Comparison of ENCODE assay signal across 10 mouse cellular contexts in genomic region chr1:37985764-37986323, GRCm38 (mm10). TPM values are rescaled to one million over a fixed set of nuclear protein-coding genes. Genes with fewer than 3 reads are reported as not detected.
DNase-seq lines count a peak whose midpoint lies in the region; ATAC-seq and TF ChIP-seq lines count a peak whose summit lies in the region.
"Had no signal": no experiment of that assay in that cellular context is flagged by ENCODE, and none has a peak within 500 bp of the region (broad histone marks: within the 10 kb centered on the region; RNA-seq: fewer than 3 reads in every experiment).

No protein-coding gene starts in this region.

- no peak for ATAC-seq in forebrain, embryonic 15.5 days (replicated peaks)

- 77% methylated on average over 9 of the region's 9 CpGs for WGBS in heart, embryonic 10.5 days
- WGBS in forebrain, embryonic 15.5 days, result 85% methylated on average over 9 of the region's 9 CpGs

- H3K9me3 ChIP-seq in heart, embryonic 10.5 days, result no peaks in the 10 kb centered on the region
- H3K9me3 ChIP-seq in forebrain, embryonic 15.5 days, result no peaks in the 10 kb centered on the region
- H3K9me3 ChIP-seq: embryonic facial prominence, embryonic 12.5 days; limb, embryonic 12.5 days had no signal

- peaks cover 52% of the 10 kb centered on the region for H3K36me3 ChIP-seq in heart, embryonic 10.5 days
- peaks cover 11% of the 10 kb centered on the region for H3K36me3 ChIP-seq in splenic B cell, adult 2 months (ENCODE audit: control insufficient read depth, insufficient read depth, low read length, poor library complexity, severe bottlenecking)
- peaks cover 47% of the 10 kb centered on the region for H3K36me3 ChIP-seq in forebrain, embryonic 15.5 days

- peak; percentile 54 for DNase-seq in heart, postnatal 4 days
- DNase-seq in heart, embryonic 10.5 days (ENCODE audit: low spot score), result no peak
- peak; percentile 9 for DNase-seq in thymus, postnatal 14 days
- no peak for DNase-seq in thymus, adult 18-20 months
- peak; percentile 24 to 52 for DNase-seq in layer of hippocampus, postnatal 25 days (ENCODE audit: extremely low spot score in 1 of 2, low spot score in 1 of 2)
- DNase-seq in splenic B cell, adult 2 months (ENCODE audit: low read depth, low spot score), result peak; percentile 17

- no peak for TF ChIP-seq POLR2A in bone marrow macrophage, adult 2 months (IDR thresholded peaks at IDR 0.05; ENCODE audit: borderline replicate concordance, low read depth, low read length)

- no peaks in the 10 kb centered on the region for H3K27me3 ChIP-seq in heart, embryonic 10.5 days (ENCODE audit: insufficient read depth, poor library complexity, severe bottlenecking)
- no peaks in the 10 kb centered on the region for H3K27me3 ChIP-seq in splenic B cell, adult 2 months (ENCODE audit: control insufficient read depth, insufficient read depth, low read length, poor library complexity, severe bottlenecking)
- no peaks in the 10 kb centered on the region for H3K27me3 ChIP-seq in forebrain, embryonic 15.5 days
- H3K27me3 ChIP-seq: embryonic facial prominence, embryonic 12.5 days; limb, embryonic 12.5 days had no signal

- H3K4me2 ChIP-seq in forebrain, embryonic 15.5 days (replicated peaks), result no peak overlapping the region
- H3K4me2 ChIP-seq: embryonic facial prominence, embryonic 12.5 days; limb, embryonic 12.5 days had no signal

- no peaks in the 10 kb centered on the region for H3K4me1 ChIP-seq in heart, embryonic 10.5 days
- H3K4me1 ChIP-seq in bone marrow macrophage, adult 2 months (ENCODE audit: control insufficient read depth, insufficient read depth, low read length), result no peaks in the 10 kb centered on the region
- H3K4me1 ChIP-seq in forebrain, embryonic 15.5 days, result no peaks in the 10 kb centered on the region
- H3K4me1 ChIP-seq: embryonic facial prominence, embryonic 12.5 days; limb, embryonic 12.5 days had no signal

- peak; percentile 50 for TF ChIP-seq CTCF in bone marrow macrophage, adult 2 months (IDR thresholded peaks at IDR 0.05; ENCODE audit: low read depth, low read length)

- H3K27ac ChIP-seq in heart, embryonic 10.5 days, result no peak overlapping the region
- H3K27ac ChIP-seq in bone marrow macrophage, adult 2 months (ENCODE audit: insufficient read depth, low read depth, low read length), result no peak overlapping the region
- H3K27ac ChIP-seq in forebrain, embryonic 15.5 days (replicated peaks), result no peak overlapping the region
- H3K27ac ChIP-seq: embryonic facial prominence, embryonic 12.5 days; limb, embryonic 12.5 days had no signal

- no peak overlapping the region for H3K9ac ChIP-seq in forebrain, embryonic 15.5 days (replicated peaks)
- H3K9ac ChIP-seq: embryonic facial prominence, embryonic 12.5 days; limb, embryonic 12.5 days had no signal

- no peak overlapping the region for H3K4me3 ChIP-seq in heart, embryonic 10.5 days
- H3K4me3 ChIP-seq in bone marrow macrophage, adult 2 months (ENCODE audit: insufficient read depth, low read length), result no peak overlapping the region
- H3K4me3 ChIP-seq in forebrain, embryonic 15.5 days, result no peak overlapping the region
- H3K4me3 ChIP-seq: embryonic facial prominence, embryonic 12.5 days; limb, embryonic 12.5 days had no signal

RNA-seq across cellular contexts. Expression of gene Txndc9, which starts 11.8 kb away (rescaled TPM):
- 10 to 100 TPM; 67.9 to 72.0 TPM for total RNA-seq in heart, postnatal 4 days (2021)
- 120 and 143 TPM in 2 replicates for polyA plus RNA-seq in heart, embryonic 10.5 days (2016; fragmentation: Nextera tagmentation; extraction: Ambion mirVana)
- 81.8 and 82.9 TPM in 2 replicates for polyA plus RNA-seq in bone marrow macrophage, adult 2 months (2012; ENCODE audit: insufficient read depth, insufficient read length, missing spikeins)
- 10 to 100 TPM; 62.4 to 64.2 TPM for total RNA-seq in layer of hippocampus, postnatal 25 days (2021)
- 145 and 154 TPM in 2 replicates for polyA plus RNA-seq in forebrain, embryonic 15.5 days (2015; fragmentation: Nextera tagmentation; extraction: Ambion mirVana)

RNA-seq across cellular contexts. Expression of gene Eif5b, which starts 12.0 kb away (rescaled TPM):
- 10 to 100 TPM; 36.4 to 36.7 TPM for total RNA-seq in heart, postnatal 4 days (2021)
- polyA plus RNA-seq in heart, embryonic 10.5 days (2016; fragmentation: Nextera tagmentation; extraction: Ambion mirVana), result 21.6 and 29.5 TPM in 2 replicates
- polyA plus RNA-seq in bone marrow macrophage, adult 2 months (2012; ENCODE audit: insufficient read depth, insufficient read length, missing spikeins), result 54.2 and 58.2 TPM in 2 replicates
- total RNA-seq in layer of hippocampus, postnatal 25 days (2021), result 10 to 100 TPM; 41.5 to 47.4 TPM
- polyA plus RNA-seq in forebrain, embryonic 15.5 days (2015; fragmentation: Nextera tagmentation; extraction: Ambion mirVana), result 22.8 and 24.6 TPM in 2 replicates

RNA-seq across cellular contexts. Expression of gene Lyg1, which starts 28.3 kb away (rescaled TPM):
- total RNA-seq in heart, postnatal 4 days (2021), result not detected
- not detected in 2 replicates for polyA plus RNA-seq in heart, embryonic 10.5 days (2016; fragmentation: Nextera tagmentation; extraction: Ambion mirVana)
- polyA plus RNA-seq in bone marrow macrophage, adult 2 months (2012; ENCODE audit: insufficient read depth, insufficient read length, missing spikeins), result not detected in 2 replicates
- not detected for total RNA-seq in layer of hippocampus, postnatal 25 days (2021)
- polyA plus RNA-seq in forebrain, embryonic 15.5 days (2015; fragmentation: Nextera tagmentation; extraction: Ambion mirVana), result not detected in 2 replicates
- polyA plus RNA-seq: embryonic facial prominence, embryonic 12.5 days; limb, embryonic 12.5 days had no signal

Comparison
In these comparisons a context has a peak if more than half of its experiments do, and no peak if none do; other contexts are left out.
1. DNase-seq: peak in heart, postnatal 4 days (single experiment), thymus, postnatal 14 days (single experiment), layer of hippocampus, postnatal 25 days (2 of 2) and splenic B cell, adult 2 months (single experiment); none in heart, embryonic 10.5 days (single experiment) and thymus, adult 18-20 months (0 of 2).